Mouse (Mus musculus): ENCODE results near the gene Pygo2. TPM values are rescaled to one million over a fixed set of nuclear protein-coding genes. Genes with fewer than 3 reads are reported as not detected.
A peak's percentile ranks its signal among the peaks of the same experiment; 100 is the strongest.

Pygo2 gene
- polyA plus RNA-seq, 1 experiment from 2014 or later = 47.1 TPM

- Histone ChIP-seq H3K27me3 (ENCODE audit: control insufficient read depth, insufficient read depth, low read length) (peaks cover 31% of the 10 kb centered on the region), H3K4me1 (replicated peaks; ENCODE audit: control insufficient read depth, insufficient read depth, low read length) (peaks cover 48% of the 10 kb centered on the region), H3K4me2 (replicated peaks) (peak overlapping the region; percentile 100), H3K27ac (no peak overlapping the region), H3K36me3 (replicated peaks; ENCODE audit: control insufficient read depth, insufficient read depth) (no peaks in the 10 kb centered on the region), H3K4me3 (replicated peaks; ENCODE audit: low read length) (peak overlapping the region; percentile 48), H3K9me3 (ENCODE audit: control insufficient read depth, low read length) (no peaks in the 10 kb centered on the region), H3K9ac (peak overlapping the region; percentile 71)
- ATAC-seq (ENCODE audit: low FRiP score) = no peak
- no peak for DNase-seq (ENCODE audit: low spot score)
- under 1% methylated on average over 51 of the region's 56 CpGs for WGBS
Measured at GRCm38 (mm10) chr3:89391663-89392511, 38.1 kb upstream of the Pygo2 start.

GRCm38 (mm10) chr3:89392871-89393311 lies 37.1 kb upstream of the Pygo2 start:
- Histone ChIP-seq H3K27me3 (ENCODE audit: control insufficient read depth, insufficient read depth, low read length) (peaks cover 31% of the 10 kb centered on the region), H3K9me3 (ENCODE audit: control insufficient read depth, low read length) (no peaks in the 10 kb centered on the region), H3K36me3 (replicated peaks; ENCODE audit: control insufficient read depth, insufficient read depth) (no peaks in the 10 kb centered on the region), H3K4me1 (replicated peaks; ENCODE audit: control insufficient read depth, insufficient read depth, low read length) (peaks cover 48% of the 10 kb centered on the region), H3K4me3 (replicated peaks; ENCODE audit: low read length) (peak overlapping the region; percentile 48), H3K9ac (peak overlapping the region; percentile 71; the same call in 1 of the 2 replicates), H3K27ac (no peak overlapping the region), H3K4me2 (replicated peaks) (peak overlapping the region; percentile 100)
- WGBS = 2% methylated on average over 18 of the region's 24 CpGs
- DNase-seq (ENCODE audit: low spot score) (no peak), ATAC-seq (ENCODE audit: low FRiP score) (no peak)

- Histone ChIP-seq H3K27ac (peak overlapping the region; percentile 40; the same call in 1 of the 2 replicates), H3K4me2 (replicated peaks) (peak overlapping the region; percentile 100), H3K9me3 (ENCODE audit: control insufficient read depth, low read length) (no peaks in the 10 kb centered on the region), H3K4me3 (replicated peaks; ENCODE audit: low read length) (peak overlapping the region; percentile 48), H3K4me1 (replicated peaks; ENCODE audit: control insufficient read depth, insufficient read depth, low read length) (peaks cover 48% of the 10 kb centered on the region), H3K27me3 (ENCODE audit: control insufficient read depth, insufficient read depth, low read length) (peaks cover 31% of the 10 kb centered on the region), H3K9ac (peak overlapping the region; percentile 46), H3K36me3 (replicated peaks; ENCODE audit: control insufficient read depth, insufficient read depth) (no peaks in the 10 kb centered on the region)
- ATAC-seq (ENCODE audit: low FRiP score) (peak; percentile 91), DNase-seq (ENCODE audit: low spot score) (peak; percentile 89)
- 0% methylated on average over 15 of the region's 15 CpGs for WGBS
Measured at GRCm38 (mm10) chr3:89393605-89394004, 36.4 kb upstream of the Pygo2 start.

GRCm38 (mm10) chr3:89394006-89394893 lies 35.8 kb upstream of the Pygo2 start, which contains the start of gene Zbtb7b:
TSS of gene Zbtb7b (minus strand) at chr3:89394776.
- Histone ChIP-seq H3K27me3 (ENCODE audit: control insufficient read depth, insufficient read depth, low read length) (peaks cover 31% of the 10 kb centered on the region), H3K4me3 (replicated peaks; ENCODE audit: low read length) (peak within 1 kb of the TSS; percentile 48), H3K36me3 (replicated peaks; ENCODE audit: control insufficient read depth, insufficient read depth) (no peaks in the 10 kb centered on the region), H3K9me3 (ENCODE audit: control insufficient read depth, low read length) (no peaks in the 10 kb centered on the region), H3K9ac (peak within 1 kb of the TSS; percentile 46), H3K4me2 (replicated peaks) (peak within 1 kb of the TSS; percentile 100), H3K27ac (peak within 1 kb of the TSS; percentile 40; the same call in 1 of the 2 replicates), H3K4me1 (replicated peaks; ENCODE audit: control insufficient read depth, insufficient read depth, low read length) (peaks cover 48% of the 10 kb centered on the region)
- peak; percentile 25 for ATAC-seq (ENCODE audit: low FRiP score)
- peak; percentile 60 for DNase-seq (ENCODE audit: low spot score)
- under 1% methylated on average over 38 of the region's 42 CpGs for WGBS

GRCm38 (mm10) chr3:89394894-89395256 lies 35.1 kb upstream of the Pygo2 start:
- ATAC-seq (ENCODE audit: low FRiP score) = 0 out of 2 replicates have a peak, but pooled peaks have one; percentile 7
- Histone ChIP-seq H3K9ac (no peak overlapping the region), H3K36me3 (replicated peaks; ENCODE audit: control insufficient read depth, insufficient read depth) (no peaks in the 10 kb centered on the region)

GRCm38 (mm10) chr3:89395419-89395805 lies 34.6 kb upstream of the Pygo2 start:
- Histone ChIP-seq H3K27ac (no peak overlapping the region), H3K36me3 (replicated peaks; ENCODE audit: control insufficient read depth, insufficient read depth) (no peaks in the 10 kb centered on the region), H3K9ac (no peak overlapping the region), H3K9me3 (ENCODE audit: control insufficient read depth, low read length) (no peaks in the 10 kb centered on the region), H3K4me2 (replicated peaks) (peak overlapping the region; percentile 100), H3K27me3 (ENCODE audit: control insufficient read depth, insufficient read depth, low read length) (peaks cover 31% of the 10 kb centered on the region), H3K4me1 (replicated peaks; ENCODE audit: control insufficient read depth, insufficient read depth, low read length) (peaks cover 47% of the 10 kb centered on the region), H3K4me3 (replicated peaks; ENCODE audit: low read length) (peak overlapping the region; percentile 48)
- 2% methylated on average over 10 of the region's 10 CpGs for WGBS
- DNase-seq (ENCODE audit: low spot score) (no peak), ATAC-seq (ENCODE audit: low FRiP score) (no peak)

More at GRCm38 (mm10) chr3:89394894-89395256, 35.1 kb upstream of the Pygo2 start:
- Histone ChIP-seq H3K27ac (no peak overlapping the region), H3K4me3 (replicated peaks; ENCODE audit: low read length) (peak overlapping the region; percentile 48), H3K27me3 (ENCODE audit: control insufficient read depth, insufficient read depth, low read length) (peaks cover 31% of the 10 kb centered on the region), H3K4me2 (replicated peaks) (peak overlapping the region; percentile 100), H3K9me3 (ENCODE audit: control insufficient read depth, low read length) (no peaks in the 10 kb centered on the region), H3K4me1 (replicated peaks; ENCODE audit: control insufficient read depth, insufficient read depth, low read length) (peaks cover 48% of the 10 kb centered on the region)
- under 1% methylated on average over 12 of the region's 12 CpGs for WGBS
- DNase-seq (ENCODE audit: low spot score) = peak; percentile 64

- H3K9ac ChIP-seq = peak overlapping the region; percentile 41
- peaks cover 41% of the 10 kb centered on the region for H3K4me1 ChIP-seq (replicated peaks; ENCODE audit: control insufficient read depth, insufficient read depth, low read length)
- no peaks in the 10 kb centered on the region for H3K9me3 ChIP-seq (ENCODE audit: control insufficient read depth, low read length)
- peak overlapping the region; percentile 48 for H3K4me3 ChIP-seq (replicated peaks; ENCODE audit: low read length)
- peaks cover 2% of the 10 kb centered on the region; the same call in 1 of the 2 replicates for H3K36me3 ChIP-seq (replicated peaks; ENCODE audit: control insufficient read depth, insufficient read depth)
- peaks cover 31% of the 10 kb centered on the region for H3K27me3 ChIP-seq (ENCODE audit: control insufficient read depth, insufficient read depth, low read length)
- H3K4me2 ChIP-seq (replicated peaks) = peak overlapping the region; percentile 100
- no peak overlapping the region for H3K27ac ChIP-seq
- ATAC-seq (ENCODE audit: low FRiP score) (no peak), DNase-seq (ENCODE audit: low spot score) (peak; percentile 74)
- whole genome bisulfite sequencing = under 1% methylated on average over 43 of the region's 44 CpGs
Measured at GRCm38 (mm10) chr3:89395806-89396653, 34.0 kb upstream of the Pygo2 start.

GRCm38 (mm10) chr3:89396654-89397005 lies 33.4 kb upstream of the Pygo2 start:
- Histone ChIP-seq H3K27me3 (ENCODE audit: control insufficient read depth, insufficient read depth, low read length) (peaks cover 31% of the 10 kb centered on the region), H3K4me1 (replicated peaks; ENCODE audit: control insufficient read depth, insufficient read depth, low read length) (peaks cover 35% of the 10 kb centered on the region), H3K36me3 (replicated peaks; ENCODE audit: control insufficient read depth, insufficient read depth) (peaks cover 8% of the 10 kb centered on the region), H3K4me3 (replicated peaks; ENCODE audit: low read length) (peak overlapping the region; percentile 48), H3K27ac (no peak overlapping the region), H3K4me2 (replicated peaks) (peak overlapping the region; percentile 100), H3K9ac (peak overlapping the region; percentile 41; the same call in 1 of the 2 replicates), H3K9me3 (ENCODE audit: control insufficient read depth, low read length) (no peaks in the 10 kb centered on the region)
- ATAC-seq (ENCODE audit: low FRiP score) (no peak), DNase-seq (ENCODE audit: low spot score) (no peak)
- WGBS = 0% methylated on average over 4 of the region's 4 CpGs
